Mouse (Mus musculus) monocyte, adult 5-6 weeks (primary cell): ENCODE measurements around the gene Fancd2os. TPM values are rescaled to one million over a fixed set of nuclear protein-coding genes. Genes with fewer than 3 reads are reported as not detected.

Experiments
- total RNA-seq: library from RNA; stranded (forward); fragments of 200-1000, 200-491, 200-594 nt; gene quantifications from 3 replicates; pipeline ENCODE4 v1.2.3, GENCODE M21; 2017

The Fancd2os gene
- total RNA-seq, 1 experiment from 2014 or later, result not detected

Other genes with a start within 250 kb of the Fancd2os start
- 7.9 to 22.4 TPM (median 9.8 TPM) in 3 replicates for gene Tada3, start 222.8 kb downstream of the Fancd2os start, total RNA-seq
- 296 to 345 TPM (median 318 TPM) in 3 replicates for gene Arpc4, start 222.6 kb downstream of the Fancd2os start, total RNA-seq
- 12.9 to 26.5 TPM (median 15.3 TPM) in 3 replicates for gene Ttll3, start 211.5 kb downstream of the Fancd2os start, total RNA-seq
- gene Rpusd3, start 181.4 kb downstream of the Fancd2os start, total RNA-seq, result 0.96 to 6.9 TPM (median 4.4 TPM) in 3 replicates
- gene Cidec, start 165.0 kb downstream of the Fancd2os start, total RNA-seq, result not detected in 3 replicates
- 6.8 to 22.3 TPM (median 21.0 TPM) in 3 replicates for gene Jagn1, start 158.1 kb downstream of the Fancd2os start, total RNA-seq
- not detected in 3 replicates for gene Il17re, start 142.2 kb downstream of the Fancd2os start, total RNA-seq
- gene Il17rc, start 129.3 kb downstream of the Fancd2os start, total RNA-seq, result not detected in 3 replicates
- 0.85 to 6.1 TPM (median 3.4 TPM) in 3 replicates for gene Creld1, start 117.4 kb downstream of the Fancd2os start, total RNA-seq
- gene Prrt3, start 98.8 kb downstream of the Fancd2os start, total RNA-seq, result not detected in 3 replicates
- gene Emc3, start 69.1 kb downstream of the Fancd2os start, total RNA-seq, result 37.2 to 57.0 TPM (median 50.1 TPM) in 3 replicates
- 0.29 to 1.8 TPM (median 1.7 TPM) in 3 replicates for gene Fancd2, start 69.0 kb downstream of the Fancd2os start, total RNA-seq
- gene Brk1, start 4.1 kb upstream of the Fancd2os start, total RNA-seq, result 111 to 131 TPM (median 120 TPM) in 3 replicates
- gene Vhl, start 23.2 kb upstream of the Fancd2os start, total RNA-seq, result 17.1 to 24.7 TPM (median 21.6 TPM) in 3 replicates
- 99.6 to 134 TPM (median 117 TPM) in 3 replicates for gene Irak2, start 37.8 kb upstream of the Fancd2os start, total RNA-seq
- 306 to 404 TPM (median 339 TPM) in 3 replicates for gene Tatdn2, start 96.3 kb upstream of the Fancd2os start, total RNA-seq
- gene Ghrl, start 119.2 kb upstream of the Fancd2os start, total RNA-seq, result 3.1 to 6.6 TPM in 2 of 3 replicates, not detected in the other
- 93.8 to 134 TPM (median 113 TPM) in 3 replicates for gene Sec13, start 140.0 kb upstream of the Fancd2os start, total RNA-seq